Mouse (Mus musculus): Measurements from ENCODE around the gene Usp47. TPM values are rescaled to one million over a fixed set of nuclear protein-coding genes. Genes with fewer than 3 reads are reported as not detected.

The Usp47 gene
- 10 to 100 TPM; 76.3 to 77.2 TPM for total RNA-seq (2021)
- long read RNA-seq, full-length matches to known transcripts, result 23 of 33 reads
- long read RNA-seq, partial matches to known transcripts, result 3 of 33 reads
- long read RNA-seq, other reads (novel, unspliced or antisense), result 7 of 33 reads

DNA sequence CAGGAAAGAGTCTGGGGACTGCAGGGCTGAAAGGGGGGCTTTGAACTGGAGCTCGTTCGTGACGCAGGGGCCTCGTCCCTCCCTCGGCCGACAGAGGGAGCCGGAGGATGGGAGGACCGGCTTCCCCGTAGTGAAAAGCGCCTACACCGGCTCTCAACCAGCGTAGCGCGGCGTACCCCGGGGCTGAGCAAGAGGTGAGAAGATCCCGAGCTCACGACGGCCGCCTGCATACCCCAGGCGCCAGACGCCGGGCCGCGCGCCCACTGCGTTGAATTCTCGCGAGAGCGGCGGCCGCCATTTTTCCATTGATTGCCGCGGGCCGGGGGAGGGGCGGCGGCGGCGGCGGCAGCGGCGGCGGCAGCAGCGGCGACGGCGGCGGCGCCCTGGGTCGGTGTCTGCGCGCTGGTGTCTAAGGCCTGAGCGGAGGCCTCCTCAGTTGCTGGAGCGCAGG lies at the start of gene Usp47:
Gene Usp47 (plus strand): TSS at position 355 of the 451 bp plus-strand sequence.
- peak; percentile 87 to 92 for DNase-seq (ENCODE audit: low spot score in 2 of 2)

DNA sequence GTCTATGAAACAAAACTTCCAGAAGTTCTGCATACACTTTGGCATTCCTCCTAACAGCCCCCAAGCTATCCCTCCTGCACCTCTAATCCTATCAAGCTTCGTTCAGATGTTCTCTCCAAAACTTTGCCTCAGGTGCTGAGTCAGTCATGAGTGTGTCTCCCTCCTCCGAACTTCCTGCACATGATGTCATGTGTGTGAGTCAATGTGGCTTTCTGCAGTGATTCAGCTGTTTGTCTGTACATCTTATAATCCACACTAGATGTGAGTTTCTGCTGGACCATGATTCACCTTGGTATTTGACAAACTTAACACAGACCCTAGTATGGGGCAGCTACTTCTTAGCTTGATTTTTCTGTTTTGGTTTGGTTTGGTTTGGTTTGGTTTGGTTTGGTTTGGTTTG lies 46.9 kb upstream of the Usp47 start:
- no peak for DNase-seq (ENCODE audit: low spot score in 2 of 2)

DNA sequence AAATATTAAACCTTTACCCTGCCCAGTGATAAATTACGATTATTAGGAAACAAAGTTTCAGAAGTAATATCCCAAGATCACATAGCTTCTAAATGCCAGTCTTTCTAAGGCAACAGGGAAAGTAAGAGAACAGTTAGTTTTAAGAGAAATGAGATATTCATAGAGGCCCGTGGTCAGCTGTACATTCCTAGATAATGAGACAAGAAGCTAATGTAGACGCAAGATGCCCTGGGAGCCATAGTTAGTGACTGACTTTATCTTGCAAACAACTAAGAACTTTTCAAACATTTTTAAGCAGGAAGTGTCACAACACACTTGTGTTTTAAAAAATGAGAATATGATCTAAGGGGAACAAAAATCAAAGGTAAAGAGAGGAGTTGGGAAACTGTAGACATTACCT lies 45.4 kb upstream of the Usp47 start:
- DNase-seq (ENCODE audit: low spot score in 2 of 2), result no peak

DNA sequence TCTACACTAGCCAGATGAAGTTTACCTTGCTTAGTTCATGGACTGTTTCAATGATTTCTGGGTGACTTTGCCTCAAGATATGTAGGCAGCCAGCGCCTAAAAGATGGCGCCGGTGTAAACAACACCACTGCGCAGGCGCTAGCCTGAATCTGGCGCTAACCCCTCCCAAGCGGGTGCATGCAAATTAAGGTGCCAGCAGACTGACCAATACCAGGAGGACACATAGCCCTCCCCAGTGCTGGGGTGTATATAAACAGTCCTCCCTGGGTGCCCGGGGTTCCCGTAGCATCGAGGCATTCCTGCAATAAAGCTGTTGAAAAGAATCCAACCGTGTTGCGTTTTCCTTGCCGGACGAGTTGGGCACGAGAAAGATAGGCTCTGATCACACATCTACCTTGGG lies 41.0 kb upstream of the Usp47 start:
- no peak for DNase-seq (ENCODE audit: low spot score in 2 of 2)

DNA sequence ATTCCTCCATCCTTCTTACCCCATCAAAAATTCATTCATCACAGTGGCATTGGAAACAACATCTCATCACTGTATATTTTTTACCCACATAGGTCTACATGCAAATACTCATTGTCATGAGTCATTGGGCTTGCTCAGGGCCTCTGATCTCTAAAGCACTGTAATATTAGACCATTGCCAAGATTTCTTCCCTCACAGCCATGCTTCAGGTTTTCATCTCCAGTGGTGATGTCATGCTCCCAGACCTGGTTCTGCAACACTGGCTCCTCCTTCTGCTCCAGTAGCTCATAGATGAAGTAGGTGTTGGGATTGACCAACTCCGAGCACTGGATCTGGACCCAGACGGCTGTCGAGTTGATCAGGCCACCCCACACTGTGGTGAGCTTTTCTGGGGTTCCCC lies 38.8 kb upstream of the Usp47 start:
- no peak for DNase-seq (ENCODE audit: low spot score in 2 of 2)

DNA sequence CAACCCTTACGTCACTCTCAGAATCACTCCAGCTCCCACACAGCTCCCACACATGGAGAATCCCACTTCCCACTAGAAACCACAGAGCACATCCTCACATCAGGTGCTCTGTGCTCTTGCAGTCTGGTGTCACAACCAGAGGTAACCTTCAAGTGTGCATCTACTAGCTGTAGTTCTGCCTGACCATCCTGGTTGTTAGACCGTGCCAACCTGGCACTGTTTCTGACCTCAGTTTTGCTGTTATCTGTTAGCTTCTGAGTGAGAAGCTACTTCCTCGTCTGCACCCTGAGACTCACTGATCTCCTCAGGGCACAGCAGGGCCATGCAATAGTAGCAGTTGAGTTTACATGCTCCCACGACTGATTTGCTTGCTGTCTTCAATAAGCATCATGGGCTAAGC lies 38.0 kb upstream of the Usp47 start:
- no peak for DNase-seq (ENCODE audit: low spot score in 2 of 2)

DNA sequence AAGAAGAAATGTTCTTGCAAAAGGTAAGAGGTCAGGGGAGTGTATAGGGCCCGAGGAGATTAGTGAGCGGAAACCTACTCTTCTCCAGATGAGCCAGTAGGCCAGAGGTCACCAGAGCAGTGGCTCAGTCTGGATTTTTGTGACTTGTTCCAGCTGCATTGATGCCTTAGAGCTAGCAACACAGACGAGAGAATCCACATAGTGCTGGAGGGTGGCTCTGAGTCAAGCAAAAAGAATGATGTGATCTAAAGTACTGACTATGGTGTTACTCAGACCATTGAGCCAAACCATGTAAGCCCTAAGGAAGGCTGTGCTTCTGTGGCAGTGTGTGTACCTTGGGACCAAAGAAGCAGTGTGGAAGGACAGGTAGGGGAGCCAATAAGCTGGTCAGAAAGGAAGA lies 36.4 kb upstream of the Usp47 start:
- DNase-seq (ENCODE audit: low spot score in 2 of 2), result no peak

DNA sequence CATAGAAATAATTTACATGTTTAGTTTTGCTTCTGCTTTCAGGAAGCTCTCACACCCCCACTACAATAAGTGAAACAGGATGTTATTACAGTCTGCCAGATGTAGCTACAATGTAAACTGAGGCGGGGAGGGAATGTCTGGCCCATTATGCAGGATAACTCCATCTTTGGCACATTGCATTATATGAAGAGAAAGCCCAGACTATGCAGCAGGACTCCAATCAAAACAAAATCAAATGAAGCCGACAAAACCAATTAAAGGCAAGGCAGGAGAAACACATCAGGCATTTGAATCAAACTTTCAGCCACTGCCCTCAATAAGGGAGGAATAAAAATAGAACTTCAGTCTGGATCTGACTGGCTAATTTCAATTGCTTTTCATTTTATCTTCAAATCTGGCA lies 25.9 kb upstream of the Usp47 start:
- DNase-seq (ENCODE audit: low spot score in 2 of 2), result no peak

DNA sequence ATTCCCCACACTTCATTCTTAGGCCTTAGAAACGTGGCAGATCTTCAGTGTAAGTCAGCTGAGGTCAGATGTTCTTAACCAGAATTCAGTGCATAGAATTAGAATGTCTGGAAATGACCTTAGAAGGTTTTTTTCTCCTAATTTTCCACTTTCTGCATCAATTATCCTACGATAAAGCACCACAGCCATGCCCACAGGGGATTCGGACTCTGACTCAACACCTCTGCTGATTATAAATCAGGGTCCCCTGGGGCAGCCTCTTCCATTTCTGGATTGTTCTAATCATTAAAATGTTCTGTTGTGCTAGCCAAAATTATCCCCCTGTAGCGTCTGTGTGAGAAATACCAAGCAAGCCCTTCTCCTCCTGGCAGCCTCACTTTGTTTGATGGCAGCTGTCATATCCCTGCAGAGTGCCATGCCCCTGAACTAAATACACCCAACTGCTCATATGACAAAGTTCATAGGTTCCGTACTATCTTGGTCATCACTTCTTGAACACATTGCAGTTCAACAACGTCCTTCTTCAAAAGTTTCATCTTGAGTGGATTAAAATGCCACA lies 24.8 kb upstream of the Usp47 start:
- DNase-seq (ENCODE audit: low spot score in 2 of 2), result no peak

DNA sequence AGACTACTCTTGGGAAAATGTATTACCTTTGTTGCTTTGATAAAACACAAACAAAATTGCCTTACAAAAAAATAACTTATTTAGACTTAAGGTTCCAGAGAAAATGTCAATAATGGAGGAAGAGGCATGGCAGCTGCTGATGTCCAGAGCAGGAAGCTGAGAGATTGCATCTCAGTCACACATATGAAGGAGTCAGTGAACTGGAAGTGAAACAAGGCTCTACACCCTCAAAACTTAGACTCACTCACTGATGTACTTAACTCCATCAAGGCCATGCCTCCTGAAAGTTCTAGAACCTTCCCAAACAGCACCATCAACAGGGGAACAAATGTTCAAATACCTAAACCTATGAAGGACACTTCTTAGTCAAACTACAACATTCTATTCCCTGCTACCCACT lies 23.9 kb upstream of the Usp47 start:
- no peak for DNase-seq (ENCODE audit: low spot score in 2 of 2)

DNA sequence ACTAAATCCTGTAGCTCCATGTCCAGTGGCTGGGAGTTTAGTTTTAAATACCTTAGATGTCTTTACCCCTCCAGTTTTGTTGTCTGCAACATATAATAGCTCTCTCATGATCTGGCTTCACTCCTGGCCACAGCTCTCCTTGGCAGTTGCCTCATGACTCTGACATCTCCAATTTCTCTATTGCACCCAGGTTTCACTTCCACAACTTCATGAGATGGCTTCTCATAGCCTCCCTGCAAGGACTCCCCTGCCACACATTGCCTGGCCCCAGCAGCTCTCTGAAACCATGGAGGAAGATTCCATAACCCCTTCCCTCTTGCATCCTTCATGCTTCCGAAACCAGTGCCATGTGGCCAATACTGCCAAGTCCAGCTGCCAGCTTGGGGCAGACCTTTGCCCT lies 23.1 kb upstream of the Usp47 start:
- DNase-seq (ENCODE audit: low spot score in 2 of 2), result no peak

DNA sequence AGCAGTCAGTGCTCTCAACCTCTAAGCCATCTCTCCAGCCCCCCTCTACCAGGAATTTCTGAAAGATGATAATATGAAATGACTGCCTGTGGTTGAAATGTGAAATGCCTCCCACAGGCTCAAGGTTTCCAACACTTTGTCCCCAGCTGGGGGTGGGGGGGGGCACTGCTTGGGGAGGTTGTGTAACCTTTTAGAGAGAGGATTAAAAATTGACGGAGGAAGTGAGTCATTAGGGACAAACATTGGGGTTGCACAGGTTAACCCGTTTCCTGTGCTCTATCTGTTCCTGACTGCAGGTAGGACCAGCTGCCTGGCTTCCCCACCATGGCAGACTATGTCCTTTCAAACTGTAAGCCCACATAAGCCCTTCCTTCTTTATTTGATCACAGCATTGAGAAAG lies 12.8 kb upstream of the Usp47 start:
- DNase-seq (ENCODE audit: low spot score in 2 of 2), result no peak

DNA sequence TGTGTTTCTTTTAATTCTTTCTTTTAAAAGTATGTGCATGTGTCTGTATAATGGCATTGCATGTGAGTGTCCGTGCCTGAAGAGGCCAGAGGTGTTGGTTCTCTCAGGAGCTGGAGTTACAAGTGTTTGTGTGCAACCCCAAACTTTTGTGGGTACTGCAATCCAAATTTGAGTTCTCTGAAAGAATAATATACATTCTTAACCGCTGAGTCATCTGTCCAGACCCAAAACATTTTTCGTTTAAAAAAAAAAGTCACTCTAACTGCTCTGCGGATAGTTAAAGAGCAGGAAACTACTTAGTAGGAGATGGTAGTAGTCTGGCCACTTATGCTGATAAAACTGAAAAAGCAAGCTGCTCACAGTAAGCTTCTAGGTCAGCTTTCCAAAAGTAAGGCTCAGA lies 12.3 kb upstream of the Usp47 start:
- DNase-seq (ENCODE audit: low spot score in 2 of 2), result no peak

DNA sequence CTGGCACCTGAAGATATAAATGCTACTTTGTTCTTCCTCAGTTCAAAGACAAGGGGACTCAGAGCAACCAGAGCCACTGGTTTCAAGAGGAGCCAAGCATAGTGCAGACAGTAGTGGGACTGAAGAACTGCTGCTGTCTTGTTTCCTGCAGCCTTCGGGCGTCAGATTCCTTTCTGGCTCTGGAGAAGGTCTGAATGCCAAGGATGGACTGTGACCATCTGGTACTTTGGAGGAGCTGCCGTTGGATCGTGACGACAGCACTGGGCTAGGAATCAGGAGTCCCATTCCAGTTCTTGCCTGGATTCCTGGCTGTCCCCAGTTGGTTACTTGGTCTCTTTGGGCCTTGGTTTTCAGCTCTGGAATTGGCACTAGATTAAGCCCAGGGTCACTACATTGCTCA lies 11.2 kb upstream of the Usp47 start:
- DNase-seq (ENCODE audit: low spot score in 2 of 2), result peak; percentile 43 to 46

DNA sequence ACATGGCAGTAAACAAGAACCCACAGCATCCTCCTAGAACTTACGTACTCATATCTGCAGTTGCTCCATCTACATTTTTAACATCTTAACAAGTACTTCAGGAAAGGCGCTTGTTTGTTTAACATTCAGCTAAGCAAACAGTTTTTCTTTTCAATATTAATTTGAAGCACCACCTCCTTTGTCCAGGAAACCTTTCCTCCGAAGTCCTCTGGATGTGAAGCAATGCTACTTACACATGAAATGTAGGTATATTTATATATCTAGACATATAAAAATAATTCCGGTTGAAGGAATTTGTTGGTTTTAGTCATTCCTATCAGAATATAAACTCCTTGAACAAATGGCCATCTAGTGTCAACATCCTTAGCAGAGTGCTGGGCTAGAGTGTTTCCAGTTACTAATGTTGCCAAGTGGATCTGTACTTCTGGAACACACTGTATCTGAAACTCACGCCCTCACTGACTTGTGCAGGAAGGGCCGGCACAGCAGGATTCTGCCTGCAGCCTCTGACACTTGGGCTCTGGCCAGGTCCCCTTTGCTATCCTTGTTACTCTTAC lies 10.6 kb upstream of the Usp47 start:
- no peak for DNase-seq (ENCODE audit: low spot score in 2 of 2)

DNA sequence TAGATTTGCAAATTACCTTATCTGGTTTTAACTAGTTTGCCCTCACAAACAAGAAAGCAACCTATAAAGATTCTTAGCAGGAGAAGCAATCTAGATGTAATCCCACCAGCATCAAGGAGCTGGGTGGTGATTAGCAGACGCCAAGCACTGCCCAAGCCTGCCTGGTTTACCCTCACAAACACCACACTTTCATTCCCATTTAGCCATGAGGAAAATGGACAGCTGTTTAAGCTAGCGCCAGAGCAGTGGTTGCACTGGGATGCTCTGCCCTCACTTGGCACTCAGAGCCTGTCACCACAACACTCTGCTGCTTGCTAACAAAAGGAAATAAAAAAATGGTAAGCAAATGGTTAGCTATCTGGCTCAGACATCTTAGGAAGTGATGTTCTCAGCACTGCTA lies 9.2 kb upstream of the Usp47 start:
- DNase-seq (ENCODE audit: low spot score in 2 of 2), result no peak

DNA sequence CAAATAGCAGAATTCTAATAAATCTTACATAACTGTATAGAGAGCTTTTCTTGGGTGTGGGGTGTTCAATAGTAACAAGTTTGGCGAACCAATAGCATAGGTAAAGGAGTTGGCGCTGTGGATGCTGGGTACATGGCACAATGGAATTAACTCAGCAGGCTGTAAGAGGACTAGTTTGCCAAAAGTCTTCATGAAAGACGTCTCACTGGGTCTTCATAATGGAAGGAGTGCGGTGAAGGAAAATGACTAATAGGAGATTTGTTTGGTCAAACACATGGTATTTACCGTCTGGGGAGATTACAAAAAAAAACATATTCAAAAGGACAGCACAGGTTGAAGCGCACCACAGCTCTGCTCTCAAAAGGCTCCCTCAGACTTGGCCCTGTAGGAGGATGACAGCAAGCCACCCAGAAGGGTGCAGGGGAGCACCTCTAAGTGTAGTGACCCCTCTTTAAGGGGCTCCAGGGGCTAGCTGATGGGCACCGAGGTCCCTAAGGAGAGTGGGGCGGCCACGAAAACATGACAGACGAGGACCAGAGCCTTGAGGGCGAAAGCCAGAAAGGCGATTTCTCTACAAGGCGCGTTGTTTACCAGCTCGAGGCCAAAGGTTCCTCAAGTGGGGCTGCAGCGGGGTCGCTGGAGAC lies 676 bp upstream of the Usp47 start:
- DNase-seq (ENCODE audit: low spot score in 2 of 2), result no peak

DNA sequence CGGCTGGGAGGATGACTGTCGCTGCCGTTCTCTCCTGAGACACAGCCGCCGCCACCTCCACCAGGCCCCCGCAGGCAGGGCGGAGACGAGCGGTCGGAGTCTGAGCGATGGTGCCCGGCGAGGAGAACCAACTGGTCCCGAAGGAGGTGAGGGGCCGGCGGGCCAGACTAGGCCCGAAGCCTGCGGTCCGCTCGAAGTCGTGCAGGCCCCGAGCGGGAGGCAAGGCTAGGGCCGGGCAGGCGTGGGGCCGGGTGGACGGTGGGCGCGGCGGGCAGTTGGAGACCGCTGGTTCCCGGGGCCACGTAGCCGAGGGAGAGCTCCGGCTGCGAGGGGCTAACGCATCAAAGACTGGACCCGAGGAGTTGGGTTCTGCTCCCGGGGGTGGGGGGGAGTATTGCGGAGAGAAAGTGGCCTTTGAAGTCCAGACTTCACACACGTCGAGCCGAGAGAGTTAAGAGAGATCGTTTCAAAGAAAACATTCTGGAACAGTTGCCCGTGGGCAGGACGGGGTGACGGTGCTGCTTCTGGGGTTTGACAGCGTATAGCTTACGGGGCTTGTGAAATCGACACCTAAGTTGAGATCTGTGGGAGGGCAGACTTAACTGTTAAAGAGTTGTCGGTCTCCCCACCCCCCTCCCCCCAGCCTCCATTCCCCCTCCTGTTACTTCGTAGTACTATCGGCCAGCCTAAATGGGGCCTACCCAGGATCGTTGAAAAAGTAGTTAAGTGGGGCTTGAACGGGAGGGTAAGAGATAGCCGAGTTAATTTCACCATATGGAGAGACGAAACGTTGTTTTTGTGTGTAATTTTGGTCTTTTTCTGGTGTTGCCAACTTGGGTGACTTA lies 519 bp downstream of the Usp47 start:
- DNase-seq (ENCODE audit: low spot score in 2 of 2), result no peak

DNA sequence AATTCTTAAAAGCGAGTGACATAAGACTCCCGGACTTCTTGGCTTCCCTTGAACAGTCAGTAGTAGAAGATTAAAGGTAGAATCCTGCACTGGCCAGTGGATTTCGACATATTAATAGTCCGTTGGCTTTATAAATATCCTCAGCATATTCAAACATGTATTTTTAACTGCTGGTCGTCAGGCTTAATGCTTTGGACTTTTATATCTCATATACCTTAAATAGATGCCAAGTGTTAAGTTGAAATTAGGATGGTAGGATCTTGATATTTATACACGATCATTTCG lies 1.1 kb downstream of the Usp47 start:
- DNase-seq (ENCODE audit: low spot score in 2 of 2), result no peak

DNA sequence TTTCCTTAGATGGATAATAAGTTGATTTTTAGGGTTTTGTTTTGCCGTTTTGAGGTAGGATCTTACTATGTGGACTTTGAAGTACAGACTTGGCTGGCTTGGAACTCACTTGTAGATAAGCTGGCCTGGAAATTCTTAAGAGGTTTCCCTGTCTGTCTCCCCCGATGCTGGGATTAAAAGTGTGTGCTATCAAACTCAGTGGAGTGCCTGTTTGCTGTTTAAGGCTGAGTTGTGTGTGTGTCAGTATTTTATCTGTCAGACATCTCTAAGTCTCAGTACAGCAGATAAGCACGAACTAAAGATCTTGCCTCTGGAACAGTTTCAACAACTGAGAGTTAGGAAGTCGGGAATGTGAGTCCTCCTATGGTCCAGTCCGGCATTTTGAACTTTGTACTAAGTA lies 1.6 kb downstream of the Usp47 start:
- DNase-seq (ENCODE audit: low spot score in 2 of 2), result no peak

DNA sequence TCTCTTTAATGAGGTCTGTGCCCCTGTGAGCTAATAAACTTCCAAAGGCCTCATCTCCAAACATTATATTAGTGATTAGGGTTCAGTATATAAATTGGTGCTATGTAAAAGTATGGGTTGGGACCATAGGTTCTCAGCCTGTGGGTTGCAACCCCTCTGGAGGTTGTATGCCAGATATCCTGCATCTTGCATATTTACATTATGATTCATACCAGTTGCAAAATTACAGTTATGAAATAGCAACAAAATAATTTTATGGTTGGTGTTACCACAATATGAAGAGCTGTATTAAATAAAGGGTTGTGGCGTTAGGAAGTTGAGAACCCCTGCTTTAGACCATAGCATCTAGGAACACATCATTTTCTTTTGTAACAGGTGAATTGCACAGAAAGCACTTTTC lies 7.3 kb downstream of the Usp47 start:
- DNase-seq (ENCODE audit: low spot score in 2 of 2), result no peak

DNA sequence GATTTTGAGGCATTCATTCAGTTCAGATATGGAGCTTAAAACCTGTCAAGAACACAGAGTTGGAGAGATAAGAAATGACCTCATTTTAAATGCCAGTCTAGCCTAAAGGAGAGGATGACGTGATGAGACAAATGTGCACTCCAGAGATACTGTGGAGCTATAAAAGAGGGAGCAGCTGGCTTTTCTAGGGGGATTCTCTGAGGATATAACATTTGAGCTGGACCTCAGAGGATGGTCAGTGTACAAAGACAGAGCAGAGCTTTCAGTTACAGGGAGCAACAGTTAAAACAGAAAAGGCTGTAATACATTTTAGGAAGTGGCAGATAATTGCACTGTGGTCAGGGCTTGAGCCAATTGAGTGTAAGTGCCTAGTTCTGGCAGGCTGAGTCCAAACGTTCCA lies 12.5 kb downstream of the Usp47 start:
- DNase-seq (ENCODE audit: low spot score in 2 of 2), result no peak

All from layer of hippocampus, postnatal 10 days (tissue).